8 mouse cellular contexts compared by ENCODE assay signal in the genomic region with DNA sequence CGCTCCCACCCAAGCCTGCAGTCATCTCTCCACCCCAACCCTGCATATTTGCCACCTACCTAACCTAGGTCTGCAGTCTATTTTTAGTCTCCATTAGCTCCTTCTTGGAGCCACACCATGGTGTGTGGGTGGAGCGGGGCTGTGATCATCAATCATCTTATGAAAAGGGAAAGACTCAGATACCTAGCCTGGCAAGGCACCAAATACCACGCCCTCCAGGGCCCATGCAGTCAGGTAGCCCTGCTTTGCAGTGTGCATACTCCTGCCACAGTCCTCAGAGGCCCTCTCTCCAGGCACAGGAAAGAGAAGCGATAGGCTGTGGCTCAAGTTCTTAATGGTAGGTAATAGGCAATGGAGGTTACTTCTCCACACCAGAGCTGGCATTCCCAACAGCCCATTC.
DNase-seq lines count a peak whose midpoint lies in the region; ATAC-seq lines count a peak whose summit lies in the region.

No protein-coding gene starts in this region.

- no peaks in the 10 kb centered on the region for H3K36me3 ChIP-seq in forebrain, embryonic 10.5 days (replicated peaks)
- no peaks in the 10 kb centered on the region for H3K36me3 ChIP-seq in forebrain, embryonic 11.5 days (ENCODE audit: control insufficient read depth, insufficient read depth, low read length)
- H3K36me3 ChIP-seq in limb, embryonic 12.5 days, result no peaks in the 10 kb centered on the region
- H3K36me3 ChIP-seq in stomach, embryonic 14.5 days (ENCODE audit: control insufficient read depth, insufficient read depth, low read length), result no peaks in the 10 kb centered on the region

- H3K4me1 ChIP-seq in forebrain, embryonic 10.5 days, result peaks cover 50% of the 10 kb centered on the region
- H3K4me1 ChIP-seq in forebrain, embryonic 11.5 days (replicated peaks; ENCODE audit: control insufficient read depth, insufficient read depth, low read length), result peaks cover 21% of the 10 kb centered on the region
- H3K4me1 ChIP-seq in limb, embryonic 12.5 days (replicated peaks), result peaks cover 86% of the 10 kb centered on the region
- H3K4me1 ChIP-seq in stomach, embryonic 14.5 days (ENCODE audit: control insufficient read depth, insufficient read depth, low read length), result peaks cover 37% of the 10 kb centered on the region

- peak overlapping the region; percentile 73; the same call in 1 of the 2 replicates for H3K4me3 ChIP-seq in forebrain, embryonic 10.5 days
- no peak overlapping the region for H3K4me3 ChIP-seq in forebrain, embryonic 11.5 days (ENCODE audit: low read depth, low read length)
- peak overlapping the region; percentile 67 for H3K4me3 ChIP-seq in limb, embryonic 12.5 days (replicated peaks)
- peak overlapping the region; percentile 74 for H3K4me3 ChIP-seq in stomach, embryonic 14.5 days (ENCODE audit: low read depth, low read length)

- H3K4me2 ChIP-seq in forebrain, embryonic 11.5 days (ENCODE audit: low read depth, low read length, severe bottlenecking), result no peak overlapping the region; the same call in 1 of the 2 replicates
- peak overlapping the region; percentile 87 for H3K4me2 ChIP-seq in limb, embryonic 12.5 days
- peak overlapping the region; percentile 85 for H3K4me2 ChIP-seq in stomach, embryonic 14.5 days (replicated peaks; ENCODE audit: low read depth, low read length)

- H3K9me3 ChIP-seq in forebrain, embryonic 10.5 days, result no peaks in the 10 kb centered on the region
- H3K9me3 ChIP-seq in forebrain, embryonic 11.5 days (ENCODE audit: control insufficient read depth, low read length), result no peaks in the 10 kb centered on the region
- H3K9me3 ChIP-seq in limb, embryonic 12.5 days, result no peaks in the 10 kb centered on the region
- H3K9me3 ChIP-seq in stomach, embryonic 14.5 days (ENCODE audit: control insufficient read depth, low read depth, low read length), result no peaks in the 10 kb centered on the region

- 88% methylated on average over 4 of the region's 4 CpGs for WGBS in forebrain, embryonic 10.5 days
- WGBS in forebrain, embryonic 11.5 days, result 78% methylated on average over 4 of the region's 4 CpGs
- 77% methylated on average over 4 of the region's 4 CpGs for WGBS in limb, embryonic 12.5 days
- 41% methylated on average over 4 of the region's 4 CpGs for WGBS in stomach, embryonic 14.5 days

- DNase-seq in forebrain, embryonic 10.5 days (ENCODE audit: extremely low spot score, low spot score), result no peak
- no peak for DNase-seq in forebrain, embryonic 11.5 days (ENCODE audit: low spot score)
- peak; percentile 52 to 59 for DNase-seq in right cerebral cortex, postnatal 10 days (ENCODE audit: low spot score in 2 of 2)
- DNase-seq in right cerebral cortex, postnatal 36 days (ENCODE audit: low spot score in 2 of 2), result no peak
- no peak for DNase-seq in thymus, postnatal 10 days (ENCODE audit: low spot score in 2 of 2)
- no peak for DNase-seq in kidney, postnatal 14 days

- H3K27me3 ChIP-seq in forebrain, embryonic 10.5 days (ENCODE audit: poor library complexity, severe bottlenecking), result peaks cover 27% of the 10 kb centered on the region
- H3K27me3 ChIP-seq in forebrain, embryonic 11.5 days (ENCODE audit: control insufficient read depth, insufficient read depth, low read length), result no peaks in the 10 kb centered on the region
- no peaks in the 10 kb centered on the region for H3K27me3 ChIP-seq in limb, embryonic 12.5 days
- H3K27me3 ChIP-seq in stomach, embryonic 14.5 days (ENCODE audit: control insufficient read depth, insufficient read depth, low read length), result no peaks in the 10 kb centered on the region

- no peak overlapping the region for H3K27ac ChIP-seq in forebrain, embryonic 10.5 days
- H3K27ac ChIP-seq in forebrain, embryonic 11.5 days (ENCODE audit: low read depth, low read length), result no peak overlapping the region
- H3K27ac ChIP-seq in limb, embryonic 12.5 days, result peak overlapping the region; percentile 100; the same call in 1 of the 2 replicates
- peak overlapping the region; percentile 99 for H3K27ac ChIP-seq in stomach, embryonic 14.5 days (ENCODE audit: low read length)

- ATAC-seq in forebrain, embryonic 11.5 days (replicated peaks; ENCODE audit: low FRiP score), result no peak
- no peak for ATAC-seq in limb, embryonic 12.5 days (ENCODE audit: insufficient number of reproducible peaks, insufficient read depth, low FRiP score, low TSS enrichment, low read depth)
- ATAC-seq in stomach, embryonic 14.5 days (ENCODE audit: insufficient number of reproducible peaks, insufficient read depth, low FRiP score, low read depth), result peak; percentile 53; the same call in 1 of the 2 replicates

- no peak overlapping the region; the same call in 1 of the 2 replicates for H3K9ac ChIP-seq in forebrain, embryonic 11.5 days (ENCODE audit: low read length)
- H3K9ac ChIP-seq in limb, embryonic 12.5 days (replicated peaks), result peak overlapping the region; percentile 84; the same call in 1 of the 2 replicates
- H3K9ac ChIP-seq in stomach, embryonic 14.5 days (replicated peaks; ENCODE audit: low read depth, low read length), result no peak overlapping the region

Comparison
In these comparisons a context has a peak if more than half of its experiments do, and no peak if none do; other contexts are left out.
1. DNase-seq: peak in right cerebral cortex, postnatal 10 days (2 of 2); none in forebrain, embryonic 10.5 days (single experiment), forebrain, embryonic 11.5 days (single experiment), right cerebral cortex, postnatal 36 days (0 of 2), thymus, postnatal 10 days (0 of 2) and kidney, postnatal 14 days (single experiment).
2. H3K27ac ChIP-seq: peak in limb, embryonic 12.5 days (single experiment) and stomach, embryonic 14.5 days (single experiment); none in forebrain, embryonic 10.5 days (single experiment) and forebrain, embryonic 11.5 days (single experiment).